Mouse (Mus musculus): ENCODE results near the gene Dab1. TPM values are rescaled to one million over a fixed set of nuclear protein-coding genes. Genes with fewer than 3 reads are reported as not detected.

Dab1 gene
- polyA plus RNA-seq, 1 experiment from 2014 or later = 69.6 TPM

DNA sequence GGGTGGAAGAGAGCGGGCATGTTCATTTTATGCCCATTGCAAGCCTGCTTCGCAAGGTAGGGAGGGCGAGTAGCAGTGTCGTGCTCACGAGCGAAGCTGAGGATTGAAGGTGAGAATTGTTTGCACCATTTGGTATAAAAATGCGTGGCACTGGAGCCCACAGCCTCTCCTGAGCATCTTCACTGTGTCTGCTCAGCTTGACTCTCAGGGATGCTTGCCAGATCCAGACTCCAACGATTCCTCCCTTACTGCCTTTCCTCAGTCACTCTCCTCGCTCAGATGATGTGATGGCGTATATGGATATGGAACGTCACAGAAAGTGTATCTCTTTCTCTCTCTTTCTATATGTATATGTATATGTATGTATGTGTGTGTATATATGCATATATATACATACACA is 813.0 kb downstream of the Dab1 start:
- no peak overlapping the region for H3K4me2 ChIP-seq
- H3K27me3 ChIP-seq = no peaks in the 10 kb centered on the region
- peaks cover 24% of the 10 kb centered on the region for H3K4me1 ChIP-seq (replicated peaks)
- no peaks in the 10 kb centered on the region for H3K36me3 ChIP-seq
- H3K4me3 ChIP-seq = no peak overlapping the region
- no peak overlapping the region for H3K9ac ChIP-seq
- 92% methylated on average over 11 of the region's 11 CpGs for WGBS
- H3K27ac ChIP-seq = 0 out of 2 replicates have a peak overlapping the region, but pooled peaks have one; percentile 8
- no peak for ATAC-seq (ENCODE audit: low FRiP score)
- no peaks in the 10 kb centered on the region for H3K9me3 ChIP-seq

GRCm38 (mm10) chr4:104435736-104436135 is 816.6 kb downstream of the Dab1 start:
- no peak for ATAC-seq (ENCODE audit: low FRiP score)
- no peaks in the 10 kb centered on the region for H3K9me3 ChIP-seq
- 85% methylated on average over 5 of the region's 5 CpGs for WGBS

GRCm38 (mm10) chr4:104436411-104436810 is 817.3 kb downstream of the Dab1 start:
- Histone ChIP-seq H3K4me3 (no peak overlapping the region), H3K36me3 (no peaks in the 10 kb centered on the region), H3K4me1 (replicated peaks) (peaks cover 20% of the 10 kb centered on the region), H3K4me2 (no peak overlapping the region), H3K9ac (no peak overlapping the region), H3K27ac (no peak overlapping the region), H3K27me3 (no peaks in the 10 kb centered on the region), H3K9me3 (no peaks in the 10 kb centered on the region)
- ATAC-seq (ENCODE audit: low FRiP score) = no peak
- 93% methylated on average over 4 of the region's 4 CpGs for WGBS

More at GRCm38 (mm10) chr4:104435736-104436135, 816.6 kb downstream of the Dab1 start:
- H3K9ac ChIP-seq = no peak overlapping the region
- H3K27me3 ChIP-seq = no peaks in the 10 kb centered on the region
- H3K4me3 ChIP-seq = no peak overlapping the region
- peaks cover 27% of the 10 kb centered on the region for H3K4me1 ChIP-seq (replicated peaks)
- H3K36me3 ChIP-seq = no peaks in the 10 kb centered on the region
- H3K4me2 ChIP-seq = no peak overlapping the region
- no peak overlapping the region for H3K27ac ChIP-seq

DNA sequence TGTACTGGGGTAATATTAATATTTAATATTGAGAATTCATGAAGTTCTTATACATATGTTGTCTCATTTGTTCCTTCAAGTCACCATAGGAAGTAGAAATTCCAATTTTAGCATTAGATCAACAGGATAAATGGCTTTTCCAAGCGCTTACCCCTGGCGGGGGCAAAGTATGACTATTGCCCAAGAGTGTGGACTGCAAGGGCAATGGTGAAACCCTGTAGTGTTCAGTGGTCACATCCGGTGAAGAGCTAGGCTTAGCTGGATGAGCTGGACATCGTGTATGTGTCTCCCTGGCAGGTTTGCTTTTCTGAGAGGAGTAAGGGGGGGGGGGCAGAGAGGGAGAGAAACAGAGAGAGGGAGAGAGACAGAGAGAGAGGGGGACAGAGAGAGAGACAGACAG is 819.6 kb downstream of the Dab1 start:
- no peak overlapping the region for H3K4me2 ChIP-seq
- no peaks in the 10 kb centered on the region for H3K9me3 ChIP-seq
- H3K4me3 ChIP-seq = no peak overlapping the region
- H3K9ac ChIP-seq = no peak overlapping the region
- no peaks in the 10 kb centered on the region for H3K27me3 ChIP-seq
- peaks cover 25% of the 10 kb centered on the region for H3K4me1 ChIP-seq (replicated peaks)
- no peaks in the 10 kb centered on the region for H3K36me3 ChIP-seq
- no peak for ATAC-seq (ENCODE audit: low FRiP score)
- 93% methylated on average over 4 of the region's 4 CpGs for WGBS
- no peak overlapping the region for H3K27ac ChIP-seq

DNA sequence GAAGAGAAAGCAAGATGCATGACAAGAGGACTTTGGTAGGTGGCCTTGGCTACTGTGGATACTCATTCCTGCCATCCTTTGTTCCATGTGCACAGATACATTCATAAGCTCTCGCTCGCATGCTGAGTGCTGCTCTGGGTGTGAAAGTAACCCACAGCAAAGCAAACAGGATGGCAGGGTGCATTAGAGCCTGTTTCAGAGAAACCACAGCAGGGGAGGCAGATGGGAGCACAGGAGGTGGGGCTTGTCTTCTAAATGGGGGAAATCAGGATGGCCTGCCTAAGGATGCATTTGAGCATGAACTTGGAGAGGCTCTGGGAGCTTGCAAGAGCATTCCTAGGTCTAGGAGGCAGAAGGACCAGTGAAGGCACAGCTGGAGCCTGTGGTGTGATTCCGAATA is 820.5 kb downstream of the Dab1 start:
- H3K4me3 ChIP-seq = no peak overlapping the region
- no peak overlapping the region for H3K27ac ChIP-seq
- 80% methylated on average over 3 of the region's 3 CpGs for WGBS
- H3K9ac ChIP-seq = no peak overlapping the region
- ATAC-seq (ENCODE audit: low FRiP score) = no peak
- H3K9me3 ChIP-seq = no peaks in the 10 kb centered on the region
- peaks cover 33% of the 10 kb centered on the region for H3K4me1 ChIP-seq (replicated peaks)
- no peaks in the 10 kb centered on the region for H3K36me3 ChIP-seq
- H3K4me2 ChIP-seq = no peak overlapping the region
- no peaks in the 10 kb centered on the region for H3K27me3 ChIP-seq

GRCm38 (mm10) chr4:104442925-104443747 is 824.0 kb downstream of the Dab1 start:
- H3K4me1 ChIP-seq (replicated peaks) = peaks cover 47% of the 10 kb centered on the region
- no peaks in the 10 kb centered on the region for H3K9me3 ChIP-seq

DNA sequence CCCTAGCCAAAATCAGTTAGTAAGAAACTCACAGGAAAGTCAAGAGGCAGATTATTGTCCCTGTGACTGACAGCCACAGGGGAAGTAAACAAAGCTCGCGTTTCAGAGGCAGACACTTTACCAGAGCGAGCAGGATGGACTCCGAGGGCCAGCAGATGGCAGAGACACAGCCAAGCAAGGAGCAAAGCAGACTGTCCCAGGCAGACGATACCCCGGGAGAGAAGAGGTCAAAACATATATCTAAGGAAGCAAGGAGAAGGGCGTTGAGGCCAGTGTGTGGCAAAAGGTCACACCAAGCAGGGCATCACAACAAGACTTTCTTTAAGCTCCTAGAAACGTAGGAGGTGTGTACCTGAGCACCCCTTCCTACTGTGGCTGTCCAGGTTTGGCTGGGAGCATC is 824.6 kb downstream of the Dab1 start:
- no peak overlapping the region for H3K4me2 ChIP-seq
- WGBS = 44% methylated on average over 8 of the region's 8 CpGs
- peak; percentile 59; the same call in 1 of the 2 replicates for ATAC-seq (ENCODE audit: low FRiP score)
- H3K27ac ChIP-seq = 0 out of 2 replicates have a peak overlapping the region, but pooled peaks have one; percentile 23
- H3K4me1 ChIP-seq (replicated peaks) = peaks cover 47% of the 10 kb centered on the region
- H3K4me3 ChIP-seq = no peak overlapping the region
- no peaks in the 10 kb centered on the region for H3K9me3 ChIP-seq
- H3K36me3 ChIP-seq = no peaks in the 10 kb centered on the region
- H3K27me3 ChIP-seq = no peaks in the 10 kb centered on the region
- H3K9ac ChIP-seq = no peak overlapping the region

More at GRCm38 (mm10) chr4:104442925-104443747, 824.0 kb downstream of the Dab1 start:
- Histone ChIP-seq H3K4me2 (no peak overlapping the region), H3K27me3 (no peaks in the 10 kb centered on the region), H3K4me3 (no peak overlapping the region), H3K9ac (no peak overlapping the region), H3K36me3 (no peaks in the 10 kb centered on the region), H3K27ac (0 out of 2 replicates have a peak overlapping the region, but pooled peaks have one; percentile 23)
- WGBS = 55% methylated on average over 10 of the region's 10 CpGs
- peak; percentile 62 for ATAC-seq (ENCODE audit: low FRiP score)

DNA sequence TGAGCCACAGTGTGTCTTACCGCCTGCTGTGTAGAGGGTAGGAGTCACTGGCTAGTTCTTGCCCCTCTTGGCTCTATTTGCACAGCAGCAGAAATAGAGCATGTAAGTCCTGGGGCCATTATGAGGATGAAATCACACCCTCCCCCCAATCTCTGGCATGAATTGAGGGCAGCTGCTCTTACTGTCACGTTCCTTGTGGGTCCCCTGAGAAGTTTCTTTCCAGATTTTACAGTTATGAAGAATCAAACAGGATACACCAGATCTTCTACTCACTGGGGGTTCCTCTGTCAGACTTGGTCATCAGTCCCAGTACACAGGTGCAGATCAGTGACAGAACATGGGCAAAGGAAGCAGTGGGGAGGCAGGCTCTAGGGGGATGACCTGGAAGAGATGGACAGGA is 825.8 kb downstream of the Dab1 start:
- Histone ChIP-seq H3K27me3 (no peaks in the 10 kb centered on the region), H3K4me1 (replicated peaks) (peaks cover 42% of the 10 kb centered on the region), H3K27ac (no peak overlapping the region), H3K9ac (no peak overlapping the region), H3K4me2 (no peak overlapping the region), H3K4me3 (no peak overlapping the region), H3K9me3 (no peaks in the 10 kb centered on the region), H3K36me3 (no peaks in the 10 kb centered on the region)
- no peak for ATAC-seq (ENCODE audit: low FRiP score)
- 76% methylated on average over 2 of the region's 2 CpGs for WGBS

DNA sequence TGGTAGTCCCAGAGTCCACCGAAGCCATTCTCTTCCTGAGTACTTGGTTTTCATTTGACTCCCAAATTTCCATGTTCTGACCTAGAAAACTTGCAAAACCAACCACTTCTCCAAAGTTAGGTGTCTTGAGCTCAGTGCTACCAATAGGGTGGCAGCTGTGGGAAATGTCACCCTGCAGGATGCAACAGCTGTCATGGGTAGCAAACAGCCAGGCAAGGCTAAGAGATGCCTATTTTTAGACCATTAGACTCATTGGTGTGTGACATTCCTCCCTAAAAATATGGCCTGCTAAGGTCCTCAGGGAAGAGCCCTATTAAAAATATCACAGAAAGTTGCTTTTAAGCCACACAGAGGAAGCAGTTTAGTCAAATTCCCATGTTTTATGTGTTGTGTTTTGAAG is 829.0 kb downstream of the Dab1 start:
- Histone ChIP-seq H3K27me3 (no peaks in the 10 kb centered on the region), H3K9me3 (no peaks in the 10 kb centered on the region), H3K4me3 (no peak overlapping the region), H3K4me1 (replicated peaks) (peaks cover 57% of the 10 kb centered on the region), H3K4me2 (no peak overlapping the region), H3K27ac (no peak overlapping the region), H3K9ac (no peak overlapping the region), H3K36me3 (no peaks in the 10 kb centered on the region)
- no peak for ATAC-seq (ENCODE audit: low FRiP score)
- 95% methylated on average over 1 of the region's 1 CpGs for WGBS

DNA sequence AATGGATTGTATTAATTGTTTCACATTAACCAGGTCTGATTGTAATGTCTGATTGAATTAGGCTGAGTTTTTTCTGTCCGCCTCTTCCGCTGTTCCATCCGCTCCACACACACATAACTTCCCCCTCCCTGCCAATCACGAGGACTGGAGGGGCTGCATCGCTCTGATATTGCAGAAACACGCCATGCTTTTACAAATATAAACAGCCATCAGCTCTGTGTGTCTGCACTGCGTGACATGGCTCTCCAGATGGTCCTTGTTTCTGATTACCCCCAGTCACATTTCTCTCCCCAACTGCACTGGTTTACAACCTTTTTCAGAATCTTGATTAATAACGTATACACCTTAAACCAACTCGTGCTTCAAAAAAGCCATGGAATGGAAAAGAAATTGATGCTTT is 831.5 kb downstream of the Dab1 start:
- Histone ChIP-seq H3K27ac (no peak overlapping the region), H3K4me2 (no peak overlapping the region), H3K36me3 (no peaks in the 10 kb centered on the region), H3K9me3 (no peaks in the 10 kb centered on the region), H3K9ac (no peak overlapping the region), H3K4me3 (no peak overlapping the region), H3K27me3 (no peaks in the 10 kb centered on the region), H3K4me1 (replicated peaks) (peaks cover 40% of the 10 kb centered on the region)
- no peak for ATAC-seq (ENCODE audit: low FRiP score)
- 68% methylated on average over 9 of the region's 9 CpGs for WGBS

DNA sequence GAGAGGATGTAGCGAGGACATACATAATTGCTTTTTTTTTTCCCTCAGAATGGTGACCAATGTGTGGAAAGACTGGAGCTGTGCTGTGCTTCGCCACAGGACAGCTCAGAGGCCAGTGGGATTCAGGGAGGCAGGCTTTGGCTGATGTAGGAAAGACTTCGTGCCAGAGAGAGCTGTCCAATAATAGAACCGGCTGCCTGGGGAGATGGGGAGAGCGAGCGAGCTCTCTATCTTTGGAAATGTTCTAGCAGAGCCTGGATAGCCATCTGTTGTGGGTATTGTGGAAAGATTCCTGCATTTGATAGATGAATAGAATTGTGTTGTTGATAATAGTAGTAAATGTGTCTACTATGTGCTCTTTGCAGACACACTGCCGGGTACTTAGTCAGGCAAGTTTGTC is 833.4 kb downstream of the Dab1 start:
- Histone ChIP-seq H3K27me3 (no peaks in the 10 kb centered on the region), H3K9ac (no peak overlapping the region), H3K36me3 (no peaks in the 10 kb centered on the region), H3K4me3 (no peak overlapping the region), H3K27ac (0 out of 2 replicates have a peak overlapping the region, but pooled peaks have one; percentile 24), H3K9me3 (no peaks in the 10 kb centered on the region), H3K4me1 (replicated peaks) (peaks cover 40% of the 10 kb centered on the region), H3K4me2 (no peak overlapping the region)
- no peak for ATAC-seq (ENCODE audit: low FRiP score)
- 53% methylated on average over 7 of the region's 7 CpGs for WGBS

DNA sequence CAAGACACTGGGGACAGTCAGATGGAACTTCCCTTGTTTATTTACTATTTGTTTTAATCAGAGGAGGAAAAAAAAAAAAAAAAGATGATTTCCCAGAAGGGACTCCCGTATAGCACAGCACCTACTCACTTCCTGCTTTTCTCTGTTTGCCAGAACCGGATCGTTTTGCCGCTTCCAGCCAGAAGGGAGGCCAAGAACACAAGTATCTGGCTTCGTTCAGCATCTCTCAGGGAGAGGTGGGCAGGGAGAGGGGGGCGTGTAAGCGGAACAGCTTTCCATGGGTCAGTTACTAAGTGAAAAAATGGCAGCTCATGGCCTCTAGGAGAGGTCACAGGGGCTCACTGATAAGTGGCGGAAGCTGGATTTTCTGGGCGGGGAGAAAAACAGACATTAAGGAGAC is 836.0 kb downstream of the Dab1 start:
- H3K27ac ChIP-seq = no peak overlapping the region
- no peak for ATAC-seq (ENCODE audit: low FRiP score)
- H3K9me3 ChIP-seq = no peaks in the 10 kb centered on the region
- H3K4me3 ChIP-seq = no peak overlapping the region
- no peaks in the 10 kb centered on the region for H3K36me3 ChIP-seq
- 68% methylated on average over 9 of the region's 9 CpGs for WGBS
- H3K4me2 ChIP-seq = no peak overlapping the region
- no peak overlapping the region for H3K9ac ChIP-seq
- no peaks in the 10 kb centered on the region for H3K27me3 ChIP-seq
- H3K4me1 ChIP-seq (replicated peaks) = peaks cover 40% of the 10 kb centered on the region

- Histone ChIP-seq H3K4me1 (replicated peaks) (peaks cover 37% of the 10 kb centered on the region), H3K4me2 (no peak overlapping the region), H3K27ac (peak overlapping the region; percentile 4; the same call in 1 of the 2 replicates), H3K27me3 (no peaks in the 10 kb centered on the region), H3K36me3 (no peaks in the 10 kb centered on the region), H3K4me3 (no peak overlapping the region), H3K9me3 (no peaks in the 10 kb centered on the region), H3K9ac (no peak overlapping the region)
- ATAC-seq (ENCODE audit: low FRiP score) = peak; percentile 30; the same call in 1 of the 2 replicates
- 65% methylated on average over 3 of the region's 3 CpGs for WGBS
Measured at GRCm38 (mm10) chr4:104455760-104456159, 836.6 kb downstream of the Dab1 start.
